Mouse (Mus musculus) limb, embryonic 10.5 days (tissue): ENCODE results near the gene Smim1. TPM values are rescaled to one million over a fixed set of nuclear protein-coding genes. Genes with fewer than 3 reads are reported as not detected.

ENCODE experiments used
- DNase-seq: peaks from one replicate; pipeline ENCODE4 v3.0.0-alpha.2; 2017; ENCODE audit warnings: low spot score
- H3K27ac ChIP-seq: fragments of 300-500 bp; sonication (generic); 2 replicates; pipeline ENCODE4 v1.5.1; 2016; ENCODE audit warnings: mild to moderate bottlenecking
- H3K27me3 ChIP-seq: fragments of 300-500 bp; sonication (generic); 2 replicates; pipeline ENCODE4 v1.6.1; 2016; ENCODE audit warnings: low read depth, mild to moderate bottlenecking; ENCODE audit not compliant: poor library complexity, severe bottlenecking
- H3K36me3 ChIP-seq: fragments of 300-500 bp; sonication (generic); 2 replicates; pipeline ENCODE4 v1.6.1; 2016; ENCODE audit warnings: mild to moderate bottlenecking, moderate library complexity
- H3K4me1 ChIP-seq: fragments of 300-500 bp; sonication (generic); 2 replicates; pipeline ENCODE4 v1.6.1; 2016
- H3K4me3 ChIP-seq: fragments of 300-500 bp; sonication (generic); 2 replicates; pipeline ENCODE4 v1.5.1; 2016; ENCODE audit warnings: mild to moderate bottlenecking, moderate library complexity
- H3K9me3 ChIP-seq: fragments of 300-500 bp; sonication (generic); replicated peaks from 2 replicates; pipeline ENCODE4 v1.6.1; 2016; ENCODE audit warnings: mild to moderate bottlenecking
- WGBS: fragments of 180-500 bp; shearing (Covaris S2); methylation state at CpG from one replicate; pipeline ENCODE4 v1.1.7; 2016; 5-methylcytosine and 5-hydroxymethylcytosine counted together
- polyA plus RNA-seq: library from polyadenylated mRNA; unstranded; fragments of >200 nt; fragmentation: Nextera tagmentation; extraction: Ambion mirVana; gene quantifications from 2 replicates; pipeline ENCODE4 v1.2.1, GENCODE M21; 2016

Gene Smim1
- 12.7 and 27.4 TPM in 2 replicates for polyA plus RNA-seq

- H3K36me3 ChIP-seq: peaks cover 20% of the 10 kb centered on the region
- WGBS: 2% methylated on average over 33 of the region's 33 CpGs
- no peaks in the 10 kb centered on the region for H3K9me3 ChIP-seq
- peak within 1 kb of the TSS; percentile 50 for H3K4me3 ChIP-seq
- H3K27me3 ChIP-seq: peaks cover 52% of the 10 kb centered on the region
- peak; percentile 62 for DNase-seq
- H3K27ac ChIP-seq: peak within 1 kb of the TSS; percentile 53
- H3K4me1 ChIP-seq: peaks cover 23% of the 10 kb centered on the region
Observed at GRCm38 (mm10) chr4:154025641-154026440, at the start of gene Smim1. Gene Smim1, minus strand, starts transcription at chr4:154026230.

GRCm38 (mm10) chr4:154071941-154072340, 45.9 kb upstream of the Smim1 start:
- no peak overlapping the region for H3K4me3 ChIP-seq
- 10% methylated on average over 16 of the region's 16 CpGs for WGBS
- peaks cover 2% of the 10 kb centered on the region; the same call in 1 of the 2 replicates for H3K4me1 ChIP-seq
- H3K27me3 ChIP-seq: peaks cover 59% of the 10 kb centered on the region
- no peak for DNase-seq
- no peaks in the 10 kb centered on the region for H3K36me3 ChIP-seq
- no peak overlapping the region for H3K27ac ChIP-seq
- H3K9me3 ChIP-seq: no peaks in the 10 kb centered on the region

GRCm38 (mm10) chr4:154071521-154071920, 45.5 kb upstream of the Smim1 start:
- peaks cover 59% of the 10 kb centered on the region for H3K27me3 ChIP-seq
- no peak for DNase-seq

GRCm38 (mm10) chr4:154070896-154071295, 44.9 kb upstream of the Smim1 start:
- H3K4me1 ChIP-seq: no peaks in the 10 kb centered on the region
- H3K36me3 ChIP-seq: no peaks in the 10 kb centered on the region
- no peaks in the 10 kb centered on the region for H3K9me3 ChIP-seq
- WGBS: 2% methylated on average over 5 of the region's 5 CpGs
- no peak overlapping the region for H3K4me3 ChIP-seq
- H3K27me3 ChIP-seq: peaks cover 59% of the 10 kb centered on the region
- H3K27ac ChIP-seq: no peak overlapping the region
- peak; percentile 56 for DNase-seq

More at GRCm38 (mm10) chr4:154071521-154071920, 45.5 kb upstream of the Smim1 start:
- Histone ChIP-seq H3K27ac (no peak overlapping the region), H3K36me3 (no peaks in the 10 kb centered on the region), H3K4me1 (no peaks in the 10 kb centered on the region), H3K9me3 (no peaks in the 10 kb centered on the region), H3K4me3 (no peak overlapping the region)
- under 1% methylated on average over 15 of the region's 20 CpGs for WGBS

- Histone ChIP-seq H3K27ac (no peak overlapping the region), H3K9me3 (no peaks in the 10 kb centered on the region), H3K4me1 (no peaks in the 10 kb centered on the region), H3K27me3 (peaks cover 10% of the 10 kb centered on the region), H3K4me3 (no peak overlapping the region), H3K36me3 (no peaks in the 10 kb centered on the region)
- 64% methylated on average over 14 of the region's 14 CpGs for WGBS
- no peak for DNase-seq
Observed at GRCm38 (mm10) chr4:154064827-154065773, 39.1 kb upstream of the Smim1 start.

- Histone ChIP-seq H3K36me3 (no peaks in the 10 kb centered on the region), H3K27me3 (no peaks in the 10 kb centered on the region), H3K4me1 (no peaks in the 10 kb centered on the region; the same call in 1 of the 2 replicates), H3K4me3 (no peak overlapping the region), H3K27ac (no peak overlapping the region), H3K9me3 (no peaks in the 10 kb centered on the region)
- DNase-seq: no peak
- 71% methylated on average over 4 of the region's 4 CpGs for WGBS
Observed at GRCm38 (mm10) chr4:154057696-154058095, 31.7 kb upstream of the Smim1 start.

- no peaks in the 10 kb centered on the region for H3K27me3 ChIP-seq
- 53% methylated on average over 2 of the region's 2 CpGs for WGBS
- no peaks in the 10 kb centered on the region for H3K36me3 ChIP-seq
- no peaks in the 10 kb centered on the region; the same call in 1 of the 2 replicates for H3K4me1 ChIP-seq
- no peak overlapping the region for H3K4me3 ChIP-seq
- DNase-seq: no peak
- H3K9me3 ChIP-seq: no peaks in the 10 kb centered on the region
- no peak overlapping the region for H3K27ac ChIP-seq
Observed at GRCm38 (mm10) chr4:154056661-154057060, 30.6 kb upstream of the Smim1 start.

- Histone ChIP-seq H3K9me3 (no peaks in the 10 kb centered on the region), H3K4me3 (no peak overlapping the region), H3K27me3 (no peaks in the 10 kb centered on the region), H3K36me3 (no peaks in the 10 kb centered on the region), H3K27ac (no peak overlapping the region), H3K4me1 (no peaks in the 10 kb centered on the region; the same call in 1 of the 2 replicates)
- DNase-seq: no peak
- WGBS: 86% methylated on average over 2 of the region's 2 CpGs
Observed at GRCm38 (mm10) chr4:154056046-154056445, 30.0 kb upstream of the Smim1 start.

- no peaks in the 10 kb centered on the region for H3K36me3 ChIP-seq
Observed at GRCm38 (mm10) chr4:154055482-154055881, 29.5 kb upstream of the Smim1 start.

GRCm38 (mm10) chr4:154053065-154053464, 27.0 kb upstream of the Smim1 start:
- Histone ChIP-seq H3K9me3 (no peaks in the 10 kb centered on the region), H3K27ac (no peak overlapping the region), H3K27me3 (no peaks in the 10 kb centered on the region), H3K4me3 (no peak overlapping the region), H3K36me3 (no peaks in the 10 kb centered on the region), H3K4me1 (no peaks in the 10 kb centered on the region; the same call in 1 of the 2 replicates)
- DNase-seq: no peak
- WGBS: 52% methylated on average over 4 of the region's 4 CpGs

More at GRCm38 (mm10) chr4:154055482-154055881, 29.5 kb upstream of the Smim1 start:
- H3K4me1 ChIP-seq: no peaks in the 10 kb centered on the region; the same call in 1 of the 2 replicates
- H3K9me3 ChIP-seq: no peaks in the 10 kb centered on the region
- WGBS: 86% methylated on average over 7 of the region's 7 CpGs
- no peaks in the 10 kb centered on the region for H3K27me3 ChIP-seq
- H3K4me3 ChIP-seq: no peak overlapping the region
- H3K27ac ChIP-seq: no peak overlapping the region
- no peak for DNase-seq

- no peak overlapping the region for H3K27ac ChIP-seq
Observed at GRCm38 (mm10) chr4:154051401-154051800, 25.4 kb upstream of the Smim1 start.

GRCm38 (mm10) chr4:154045837-154046236, 19.8 kb upstream of the Smim1 start:
- Histone ChIP-seq H3K9me3 (no peaks in the 10 kb centered on the region), H3K36me3 (no peaks in the 10 kb centered on the region), H3K27me3 (peaks cover 8% of the 10 kb centered on the region; the same call in 1 of the 2 replicates), H3K4me1 (no peaks in the 10 kb centered on the region), H3K27ac (no peak overlapping the region), H3K4me3 (no peak overlapping the region)
- no peak for DNase-seq
- WGBS: 63% methylated on average over 5 of the region's 5 CpGs

More at GRCm38 (mm10) chr4:154051401-154051800, 25.4 kb upstream of the Smim1 start:
- no peaks in the 10 kb centered on the region for H3K27me3 ChIP-seq
- no peak overlapping the region for H3K4me3 ChIP-seq
- DNase-seq: no peak
- no peaks in the 10 kb centered on the region for H3K4me1 ChIP-seq
- 89% methylated on average over 3 of the region's 3 CpGs for WGBS
- H3K9me3 ChIP-seq: no peaks in the 10 kb centered on the region
- no peaks in the 10 kb centered on the region for H3K36me3 ChIP-seq
